Mouse (Mus musculus) gonadal fat pad, adult 2 months (tissue): ENCODE measurements at regions not wholly inside any gene's neighbourhood (a gene's known extent, or its start where the extent isn't known, plus 50 kb on each side); places are given as distances from the start of the nearest gene placed in this dataset.
"Not testable (repeated sequence)": the region's sequence is repeated elsewhere in the genome, so short reads cannot be mapped to it uniquely, and the experiment has no call there.

Source experiments
- DNase-seq: peaks from one replicate; pipeline ENCODE4 v3.0.0-alpha.2; 2012; ENCODE audit warnings: low read depth

- no peak for DNase-seq
Observed at GRCm38 (mm10) chr3:58226447-58227321, 187.8 kb upstream of the Tsc22d2 start.

- DNase-seq = no peak
Observed at GRCm38 (mm10) chr3:58227322-58227627, 187.2 kb upstream of the Tsc22d2 start.

- no peak for DNase-seq
Observed at GRCm38 (mm10) chr3:58228189-58228588, 186.3 kb upstream of the Tsc22d2 start.

GRCm38 (mm10) chr3:58231746-58232145 lies 182.8 kb upstream of the Tsc22d2 start:
- DNase-seq = no peak

- DNase-seq = no peak
Observed at GRCm38 (mm10) chr3:58233296-58233695, 181.2 kb upstream of the Tsc22d2 start.

GRCm38 (mm10) chr3:58234846-58235630 lies 179.5 kb upstream of the Tsc22d2 start:
- DNase-seq = no peak

- no peak for DNase-seq
Observed at GRCm38 (mm10) chr3:58238111-58238510, 176.4 kb upstream of the Tsc22d2 start.

- no peak for DNase-seq
Observed at GRCm38 (mm10) chr3:58240775-58241174, 173.7 kb upstream of the Tsc22d2 start.

- no peak for DNase-seq
Observed at GRCm38 (mm10) chr3:58245361-58245760, 169.2 kb upstream of the Tsc22d2 start.

GRCm38 (mm10) chr3:58247989-58248388 lies 166.5 kb upstream of the Tsc22d2 start:
- no peak for DNase-seq

GRCm38 (mm10) chr3:58253942-58254341 lies 160.6 kb upstream of the Tsc22d2 start:
- DNase-seq = no peak

- no peak for DNase-seq
Observed at GRCm38 (mm10) chr3:58267606-58268325, 146.7 kb upstream of the Tsc22d2 start.

- not testable (repeated sequence) for DNase-seq
Observed at GRCm38 (mm10) chr3:58271441-58271840, 143.1 kb upstream of the Tsc22d2 start.

GRCm38 (mm10) chr3:58281291-58281690 lies 133.2 kb upstream of the Tsc22d2 start:
- DNase-seq = no peak

GRCm38 (mm10) chr3:58284371-58284770 lies 130.1 kb upstream of the Tsc22d2 start:
- not testable (repeated sequence) for DNase-seq

GRCm38 (mm10) chr3:58295810-58296209 lies 118.7 kb upstream of the Tsc22d2 start:
- DNase-seq = no peak

GRCm38 (mm10) chr3:58300213-58300612 lies 114.3 kb upstream of the Tsc22d2 start:
- DNase-seq = no peak

GRCm38 (mm10) chr3:58300801-58301485 lies 113.6 kb upstream of the Tsc22d2 start:
- no peak for DNase-seq

GRCm38 (mm10) chr3:58302322-58302721 lies 112.2 kb upstream of the Tsc22d2 start:
- no peak for DNase-seq

- no peak for DNase-seq
Observed at GRCm38 (mm10) chr3:58303746-58304145, 110.8 kb upstream of the Tsc22d2 start.

- no peak for DNase-seq
Observed at GRCm38 (mm10) chr3:58309601-58310000, 104.9 kb upstream of the Tsc22d2 start.

GRCm38 (mm10) chr3:58310390-58310789 lies 104.1 kb upstream of the Tsc22d2 start:
- DNase-seq = no peak
